ENCODE assay signal across 9 mouse cellular contexts in the genomic region with DNA sequence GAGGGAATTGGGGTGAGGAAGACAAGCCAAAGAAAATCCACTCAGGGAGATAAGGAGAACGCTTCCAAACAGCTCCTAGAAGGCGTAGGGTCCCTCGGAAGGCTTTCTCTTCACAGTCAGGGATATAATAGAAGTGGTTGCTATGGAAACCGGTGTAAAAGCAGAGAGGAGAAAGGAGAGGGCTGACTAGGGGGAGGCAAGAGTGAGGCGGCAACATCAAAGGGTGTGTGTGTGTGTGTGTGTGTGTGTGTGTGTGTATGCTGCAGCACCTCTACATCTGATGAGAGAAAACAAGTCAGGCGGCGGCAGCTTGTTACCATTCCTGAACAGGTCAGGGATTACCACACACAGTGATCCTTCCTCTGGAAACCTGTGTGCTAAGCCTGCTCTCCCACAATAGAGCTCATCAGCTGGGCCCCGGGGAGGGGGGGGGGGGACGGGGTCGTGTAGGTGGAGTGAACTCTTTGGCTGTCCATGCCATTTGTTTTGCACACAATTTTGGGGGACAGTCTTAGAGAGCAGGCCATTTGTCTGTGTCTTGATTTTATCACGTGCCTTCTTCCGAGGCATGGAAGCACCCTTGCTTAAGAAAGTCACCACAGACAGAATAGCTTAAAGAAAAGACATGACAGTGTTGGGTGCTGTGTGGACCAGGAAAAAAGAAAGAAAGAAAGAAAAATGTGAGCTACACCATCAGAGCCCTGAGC. TPM values are rescaled to one million over a fixed set of nuclear protein-coding genes. Genes with fewer than 3 reads are reported as not detected.
DNase-seq lines count a peak whose midpoint lies in the region.
"Had no signal": no experiment of that assay in that cellular context is flagged by ENCODE, and none has a peak within 500 bp of the region (broad histone marks: within the 10 kb centered on the region; RNA-seq: fewer than 3 reads in every experiment).

No protein-coding gene starts in this region.

- no peak for DNase-seq in heart, embryonic 10.5 days (ENCODE audit: low spot score)
- DNase-seq in heart, postnatal 25 days (ENCODE audit: low spot score) = no peak
- DNase-seq in NIH3T3 (ENCODE audit: low read depth) = peak; percentile 36
- peak; percentile 71 for DNase-seq in forelimb bud, embryonic 11.5 days (ENCODE audit: low read depth, low spot score)
- peak; percentile 67 to 93 for DNase-seq in left cerebral cortex, postnatal 25 days (ENCODE audit: low spot score in 2 of 2)
- peak; percentile 76 for DNase-seq in right cerebral cortex, adult 18-20 months
- DNase-seq in ovary, postnatal 14 days (ENCODE audit: low spot score) = no peak
- DNase-seq in ovary, adult 18-20 months (ENCODE audit: low spot score) = no peak

- intact Hi-C loops in heart, postnatal 25 days (cut with DNase I) = no loop called here
- intact Hi-C loops in left cerebral cortex, postnatal 25 days (cut with DNase I) = no loop called here

- WGBS in heart, embryonic 10.5 days = 12% methylated on average over 12 of the region's 12 CpGs

- no peaks in the 10 kb centered on the region for H3K27me3 ChIP-seq in heart, embryonic 10.5 days (ENCODE audit: insufficient read depth, poor library complexity, severe bottlenecking)
- H3K27me3 ChIP-seq: Patski had no signal

- H3K4me1 ChIP-seq in heart, embryonic 10.5 days = peaks cover 66% of the 10 kb centered on the region

- H3K36me3 ChIP-seq in heart, embryonic 10.5 days = no peaks in the 10 kb centered on the region

- H3K9me3 ChIP-seq in heart, embryonic 10.5 days = no peaks in the 10 kb centered on the region

- peak overlapping the region; percentile 83 for H3K27ac ChIP-seq in heart, embryonic 10.5 days

- H3K4me3 ChIP-seq in heart, embryonic 10.5 days = peak overlapping the region; percentile 27

RNA-seq across cellular contexts. Expression of a gene that starts 55.0 kb away (rescaled TPM):
- 4.6 and 6.5 TPM in 2 replicates for polyA plus RNA-seq in heart, embryonic 10.5 days (2016; fragmentation: Nextera tagmentation; extraction: Ambion mirVana)
- total RNA-seq in heart, postnatal 25 days (2021) = 10 to 100 TPM; 63.9 to 71.4 TPM
- total RNA-seq in left cerebral cortex, postnatal 25 days (2021) = 10 to 100 TPM; 55.5 to 62.7 TPM

Comparison
In these comparisons a context has a peak if more than half of its experiments do, and no peak if none do; other contexts are left out.
1. DNase-seq: peak in NIH3T3 (single experiment), forelimb bud, embryonic 11.5 days (single experiment), left cerebral cortex, postnatal 25 days (2 of 2) and right cerebral cortex, adult 18-20 months (single experiment); none in heart, embryonic 10.5 days (single experiment), heart, postnatal 25 days (single experiment), ovary, postnatal 14 days (single experiment) and ovary, adult 18-20 months (single experiment).